Mouse (Mus musculus) megakaryocyte-erythroid progenitor cell, adult 5-6 weeks (primary cell): ENCODE results near the gene Tmem159. TPM values are rescaled to one million over a fixed set of nuclear protein-coding genes. Genes with fewer than 3 reads are reported as not detected.

Source experiments
- ATAC-seq: replicated peaks from 2 replicates; pipeline ENCODE4 v1.8.0; 2016; ENCODE audit warnings: mild to moderate bottlenecking, inconsistent platforms; ENCODE audit not compliant: severe bottlenecking, poor library complexity, low FRiP score, low TSS enrichment
- total RNA-seq, 2 experiments: library from RNA; stranded (forward) in 1 of 2; stranded (reverse) in 1 of 2; fragments of 200-1000, 215-1000 nt in 1 of 2; fragments of >200 nt in 1 of 2; fragmentation: Nextera tagmentation in 1 of 2; gene quantifications; 2 replicates each; pipeline ENCODE4 v1.2.3; 2014 to 2017

Tmem159 gene
- total RNA-seq, 2 experiments from 2014 or later: 2.6 to 4.5 TPM

DNA sequence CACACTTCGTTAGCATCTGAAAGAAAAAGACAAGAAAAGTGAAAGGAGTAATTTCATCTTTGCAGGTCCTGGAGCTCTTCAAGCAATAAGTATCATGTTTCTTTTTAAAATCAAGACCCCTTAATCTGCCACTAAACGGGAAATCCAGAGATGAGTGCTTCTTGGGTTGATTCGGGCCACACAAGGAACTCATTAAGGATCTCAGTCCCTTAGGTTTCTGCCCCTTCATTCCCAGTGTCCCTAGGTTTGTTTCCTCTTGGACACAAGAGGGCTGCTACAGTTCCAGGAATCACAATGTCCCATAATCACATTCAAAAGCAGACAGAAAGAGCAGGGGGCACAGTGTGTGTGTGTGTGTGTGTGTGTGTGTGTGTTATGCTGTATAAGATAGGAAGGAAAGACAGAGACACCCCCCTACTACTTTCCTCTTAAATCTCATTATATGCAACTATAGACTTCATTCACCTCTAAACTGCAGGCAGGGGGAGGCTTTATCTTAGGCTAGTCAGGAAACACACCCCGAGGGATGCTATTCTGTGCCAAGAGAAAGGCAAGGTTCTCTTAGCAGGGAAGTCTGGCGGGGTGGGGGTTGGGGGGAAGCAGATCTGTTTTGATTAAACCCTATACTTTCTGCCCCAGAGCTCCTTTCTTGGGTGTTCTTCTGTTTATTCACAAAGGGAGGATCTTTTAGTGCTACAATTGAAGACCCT is 25.0 kb downstream of the Tmem159 start:
- ATAC-seq: no peak

DNA sequence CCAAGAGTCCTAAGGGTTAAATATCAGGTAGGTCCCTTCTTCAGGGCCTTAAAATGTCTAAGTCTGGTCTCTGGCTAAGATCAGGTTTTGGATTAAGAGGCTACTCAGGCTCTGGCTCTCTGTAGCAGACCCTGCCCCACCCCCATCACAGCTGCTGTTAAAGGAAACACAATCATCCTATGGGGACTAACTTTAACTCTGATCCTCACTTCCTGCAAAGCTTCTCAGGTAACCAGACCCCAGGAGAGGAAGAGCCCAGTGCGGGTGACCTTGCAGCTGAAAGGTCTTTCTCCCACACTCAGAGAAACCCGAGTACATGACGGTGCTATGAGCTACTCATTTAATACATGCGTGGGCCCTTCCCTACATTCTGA is 25.5 kb downstream of the Tmem159 start:
- no peak for ATAC-seq

DNA sequence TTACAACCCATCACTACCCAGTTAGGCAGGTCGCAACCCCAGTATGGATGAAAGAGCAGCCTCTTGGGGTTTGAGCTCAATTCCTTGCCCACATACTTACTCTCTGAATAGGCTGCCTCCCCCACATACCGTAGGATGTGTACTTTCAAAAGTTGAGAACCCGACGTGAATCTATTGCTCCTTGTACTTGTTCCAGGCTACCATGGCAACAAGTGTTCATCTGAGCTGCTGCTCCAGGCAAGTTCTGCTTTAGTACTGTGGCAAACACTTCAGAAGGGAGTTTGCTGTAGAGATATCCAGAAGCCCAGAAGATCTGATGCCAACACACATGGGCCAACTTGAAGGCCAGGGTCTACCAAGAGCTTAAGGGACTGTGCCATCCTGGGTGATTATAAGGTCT is 26.8 kb downstream of the Tmem159 start:
- ATAC-seq: no peak

DNA sequence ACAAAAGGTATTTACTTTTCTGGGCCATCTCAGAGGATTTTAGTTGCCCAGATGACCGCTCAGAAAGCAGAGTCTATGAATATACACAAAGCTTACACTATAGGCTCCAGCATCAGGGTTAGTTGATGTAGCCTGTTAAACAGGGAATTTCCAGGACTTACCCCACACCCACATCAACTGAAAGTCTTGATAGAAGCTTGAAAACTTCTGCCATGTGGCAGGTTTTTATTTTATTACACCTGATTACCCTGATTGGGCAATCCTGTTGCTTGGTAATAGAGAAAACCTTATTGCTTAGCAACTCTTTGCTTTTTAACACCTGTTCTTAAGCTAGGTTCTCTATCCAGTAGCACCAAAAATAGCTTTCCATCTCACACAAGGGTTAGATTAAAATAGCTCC is 40.6 kb downstream of the Tmem159 start:
- ATAC-seq: no peak

DNA sequence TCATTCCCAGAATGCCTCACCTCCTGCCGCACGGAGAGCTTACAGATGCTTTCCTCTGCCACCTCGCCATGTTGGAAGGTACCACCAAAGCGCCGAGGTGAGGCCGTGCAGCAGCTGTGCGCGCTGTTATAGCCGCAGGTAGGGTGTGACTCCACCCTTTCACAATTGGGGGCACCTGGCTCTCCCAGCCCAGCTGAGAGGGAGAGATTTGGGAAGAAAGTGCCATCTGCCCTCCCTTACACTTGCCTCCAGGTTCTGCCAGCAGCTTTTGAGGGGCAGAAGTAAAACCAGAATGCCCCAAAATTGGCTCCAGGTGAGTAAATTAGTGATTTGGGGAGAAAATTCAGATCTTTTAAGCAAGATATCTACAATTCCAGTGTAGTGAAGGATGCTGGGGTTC is 43.0 kb downstream of the Tmem159 start, which contains the start of gene Zp2:
Gene Zp2 (minus strand): TSS at position 101 of the 400 bp plus-strand sequence.
- no peak for ATAC-seq

DNA sequence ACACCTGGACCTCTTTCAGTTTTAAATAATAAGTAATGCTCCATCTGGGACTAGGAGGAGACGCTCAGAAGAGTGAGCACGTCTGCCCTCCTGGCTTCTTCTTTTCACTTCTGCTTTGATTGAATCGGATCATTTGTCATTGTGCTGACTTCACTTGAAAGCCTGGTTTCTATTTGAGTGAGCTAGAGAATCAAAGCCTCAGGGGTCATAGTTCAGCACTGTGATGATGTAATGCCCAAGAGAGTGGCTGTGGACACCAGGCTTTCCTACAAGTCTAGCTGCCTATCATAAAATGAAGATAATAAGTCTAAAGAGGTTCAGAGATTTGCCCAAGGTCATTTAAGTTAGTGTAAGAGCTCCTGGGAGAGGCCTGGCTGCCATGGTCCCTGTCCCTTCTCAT is 48.1 kb downstream of the Tmem159 start:
- ATAC-seq: no peak

DNA sequence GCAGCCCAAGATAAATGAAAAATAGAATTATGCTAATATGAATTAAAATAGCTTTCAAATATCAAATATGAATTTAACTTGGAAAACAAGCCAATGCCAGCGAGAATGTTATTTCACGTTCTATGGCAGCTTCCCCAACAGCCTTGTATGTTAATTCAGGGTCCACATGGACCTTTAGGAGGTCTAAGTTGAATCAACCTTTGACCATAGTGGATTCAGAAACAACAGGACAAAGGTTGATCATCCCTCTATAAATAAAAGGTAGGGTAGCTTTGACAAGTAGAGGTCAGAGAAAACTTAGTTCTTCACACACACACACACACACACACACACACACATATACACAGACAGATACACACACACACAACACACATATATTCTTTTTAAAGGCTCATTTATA is 48.7 kb downstream of the Tmem159 start:
- no peak for ATAC-seq

DNA sequence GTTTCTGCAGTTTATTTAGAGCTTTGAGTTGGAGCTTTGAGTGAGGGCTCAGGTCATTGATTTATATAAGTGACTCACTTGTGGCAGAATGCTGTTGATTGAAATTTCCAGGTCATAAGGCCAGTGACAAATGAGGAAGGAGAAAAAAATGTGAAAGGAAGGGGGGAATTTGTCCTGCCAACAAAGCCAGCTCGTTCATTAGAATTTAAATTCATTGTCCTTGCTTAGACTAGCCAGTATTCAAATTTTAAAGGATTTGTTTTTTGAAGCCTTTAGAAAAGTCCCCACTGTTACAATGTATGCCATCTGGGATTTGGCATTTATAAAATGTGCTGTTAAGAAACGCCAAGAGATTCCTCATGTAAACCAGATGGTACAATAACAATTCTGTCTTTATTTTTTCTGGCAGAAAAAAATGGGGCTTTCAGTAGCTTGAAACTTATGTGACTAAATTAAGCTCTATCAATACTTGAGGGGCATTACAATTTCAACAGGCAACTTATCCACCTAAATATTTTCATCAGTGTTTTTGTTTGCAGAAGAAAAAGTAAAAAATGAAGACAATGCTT is 54.8 kb downstream of the Tmem159 start:
- ATAC-seq: no peak

DNA sequence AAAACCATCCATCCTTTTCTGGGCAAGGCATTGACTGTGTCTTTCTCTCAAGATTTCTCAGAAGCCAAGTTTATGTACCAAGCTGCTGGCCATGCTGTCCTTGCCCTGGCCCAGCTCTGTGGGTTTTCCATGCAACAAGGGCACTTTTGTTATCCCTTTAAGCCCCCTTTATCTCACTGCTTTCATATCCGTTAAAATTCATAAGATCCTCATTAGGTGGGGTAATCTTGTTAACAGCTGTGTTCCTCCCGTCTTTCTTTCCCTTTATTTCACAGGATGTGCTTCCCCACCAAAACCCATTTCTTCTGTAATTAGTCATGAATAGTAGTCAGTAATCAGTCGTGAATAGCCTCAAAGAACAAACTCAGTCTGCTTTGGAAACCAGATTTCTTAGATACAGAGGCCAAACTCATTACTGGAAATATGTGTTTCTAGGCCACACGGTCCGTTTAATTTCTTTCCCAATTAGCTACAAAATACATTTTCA is 55.5 kb downstream of the Tmem159 start:
- ATAC-seq: no peak

DNA sequence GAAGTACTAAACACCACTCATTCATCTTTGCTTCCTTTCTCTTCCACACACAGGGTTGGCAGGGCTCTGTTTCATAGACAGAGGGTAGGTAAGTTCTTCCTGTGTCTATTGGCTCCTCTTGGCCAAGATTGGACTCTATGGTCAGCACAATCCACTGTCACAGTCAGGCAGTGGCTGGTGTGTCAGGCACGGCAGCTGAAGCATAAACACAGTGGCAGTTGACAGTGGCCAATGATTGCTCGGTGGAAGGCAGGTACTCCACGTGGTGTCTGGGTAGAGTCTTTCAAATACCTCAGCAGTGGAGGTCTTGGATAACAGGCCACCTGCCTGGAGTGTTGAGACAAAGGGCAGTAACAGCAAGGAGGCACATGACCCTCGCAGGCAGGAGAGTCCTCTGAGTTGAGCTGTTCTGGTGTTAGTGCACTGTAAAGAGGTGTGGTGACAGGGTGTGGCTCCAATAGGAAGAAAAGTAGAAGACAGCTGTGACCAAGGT is 56.0 kb downstream of the Tmem159 start:
- ATAC-seq: no peak

DNA sequence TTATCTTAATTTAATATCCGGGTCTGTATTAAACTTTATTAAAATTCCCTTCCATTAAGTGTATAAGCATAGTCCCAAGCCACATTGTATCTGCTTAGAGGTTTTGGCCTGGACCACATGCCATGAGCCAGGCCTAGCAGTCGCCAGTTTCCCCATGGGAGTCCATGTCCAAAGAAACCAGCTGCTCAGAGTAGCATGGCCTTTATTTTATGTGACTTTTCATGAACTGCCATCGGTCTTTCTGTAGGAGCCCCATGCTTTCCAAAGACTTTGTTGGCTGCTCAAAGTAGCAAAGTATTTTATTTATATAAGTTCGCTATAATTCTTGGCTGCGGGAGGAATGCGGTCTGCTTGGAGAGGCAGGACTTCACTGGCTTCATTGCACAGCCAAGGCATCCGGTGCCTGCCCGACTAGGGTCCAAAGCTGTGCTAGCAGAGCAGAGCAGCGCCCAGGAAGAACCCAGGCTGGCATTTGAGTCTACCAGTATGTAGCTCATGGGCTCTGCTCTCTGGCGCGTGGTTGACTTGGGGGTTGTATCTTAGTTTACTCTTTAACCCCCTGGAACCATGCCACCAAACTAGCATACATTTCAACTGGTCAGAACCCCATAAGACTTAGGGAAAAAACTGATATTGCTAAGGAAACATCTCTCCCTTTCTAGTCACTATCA is 61.6 kb downstream of the Tmem159 start:
- no peak for ATAC-seq

Other genes with a start within 250 kb of the Tmem159 start
- gene Lyrm1, start 206.5 kb upstream of the Tmem159 start, total RNA-seq (2014; fragmentation: Nextera tagmentation): 3.0 and 5.2 TPM in 2 replicates
- gene Lyrm1, start 206.5 kb upstream of the Tmem159 start, total RNA-seq (2017): 1.8 TPM in 1 of 2 replicates, not detected in the other
- gene Dcun1d3, start 206.1 kb upstream of the Tmem159 start, total RNA-seq (2014; fragmentation: Nextera tagmentation): 0.94 and 2.5 TPM in 2 replicates
- 2.2 and 4.7 TPM in 2 replicates for gene Dcun1d3, start 206.1 kb upstream of the Tmem159 start, total RNA-seq (2017)
- gene Dnah3, start 7.1 kb upstream of the Tmem159 start, total RNA-seq (2014; fragmentation: Nextera tagmentation): not detected in 2 replicates
- gene Dnah3, start 7.1 kb upstream of the Tmem159 start, total RNA-seq (2017): not detected in 2 replicates
- gene Zp2, start 42.9 kb downstream of the Tmem159 start, total RNA-seq (2014; fragmentation: Nextera tagmentation): not detected in 2 replicates
- gene Zp2, start 42.9 kb downstream of the Tmem159 start, total RNA-seq (2017): not detected in 2 replicates
- not detected in 2 replicates for gene Anks4b, start 71.5 kb downstream of the Tmem159 start, total RNA-seq (2014; fragmentation: Nextera tagmentation)
- not detected in 2 replicates for gene Anks4b, start 71.5 kb downstream of the Tmem159 start, total RNA-seq (2017)
- not detected in 2 replicates for gene Crym, start 99.8 kb downstream of the Tmem159 start, total RNA-seq (2014; fragmentation: Nextera tagmentation)
- not detected in 2 replicates for gene Crym, start 99.8 kb downstream of the Tmem159 start, total RNA-seq (2017)
- not detected in 2 replicates for gene Abca14, start 101.6 kb downstream of the Tmem159 start, total RNA-seq (2014; fragmentation: Nextera tagmentation)
- gene Abca14, start 101.6 kb downstream of the Tmem159 start, total RNA-seq (2017): not detected in 2 replicates
- gene Abca15, start 226.3 kb downstream of the Tmem159 start, total RNA-seq (2014; fragmentation: Nextera tagmentation): not detected in 2 replicates
- gene Abca15, start 226.3 kb downstream of the Tmem159 start, total RNA-seq (2017): not detected in 2 replicates